Mouse (Mus musculus): ENCODE results near the gene Chchd6.

Chchd6 gene

DNA sequence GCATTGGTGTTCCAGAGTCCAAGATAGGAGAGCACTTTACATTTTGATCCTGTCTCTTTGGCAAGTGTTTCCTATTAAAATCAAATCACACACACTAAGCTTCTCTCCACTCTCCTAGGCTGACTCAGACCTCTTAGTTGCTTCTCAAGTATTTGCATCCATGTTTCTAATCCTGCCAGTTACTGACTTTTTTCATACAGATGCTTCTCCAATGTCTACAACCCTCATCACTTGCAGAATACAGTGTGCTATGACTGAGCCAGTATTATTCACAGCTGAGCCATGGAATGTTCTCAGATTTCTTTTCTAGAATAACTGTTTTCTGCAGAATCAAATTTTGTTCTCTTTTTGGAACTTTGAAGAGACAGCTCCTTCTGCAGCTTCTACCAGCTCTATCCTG lies 85.3 kb downstream of the Chchd6 start:
- DNase-seq (ENCODE audit: low read depth, low spot score) = no peak

DNA sequence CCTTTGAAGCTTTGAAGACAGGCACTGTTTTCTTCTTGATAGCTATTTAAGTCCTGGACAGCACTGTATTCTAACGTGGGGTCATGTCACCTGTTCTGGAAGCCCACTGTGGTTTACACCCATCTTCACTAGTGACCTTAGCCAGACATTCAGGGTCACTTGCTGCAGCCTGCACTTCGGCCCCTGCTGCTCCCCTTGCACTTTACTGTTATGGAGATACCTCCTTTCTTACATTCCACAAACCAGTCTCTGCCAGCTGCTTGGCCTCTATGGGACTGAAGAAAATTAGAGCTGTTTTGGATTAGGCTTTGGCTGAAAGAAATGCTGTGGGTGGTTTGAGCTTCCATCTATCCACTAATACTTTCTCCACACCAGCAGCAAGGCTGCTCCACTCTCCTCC lies 86.7 kb downstream of the Chchd6 start:
- no peak for DNase-seq (ENCODE audit: low read depth, low spot score)

DNA sequence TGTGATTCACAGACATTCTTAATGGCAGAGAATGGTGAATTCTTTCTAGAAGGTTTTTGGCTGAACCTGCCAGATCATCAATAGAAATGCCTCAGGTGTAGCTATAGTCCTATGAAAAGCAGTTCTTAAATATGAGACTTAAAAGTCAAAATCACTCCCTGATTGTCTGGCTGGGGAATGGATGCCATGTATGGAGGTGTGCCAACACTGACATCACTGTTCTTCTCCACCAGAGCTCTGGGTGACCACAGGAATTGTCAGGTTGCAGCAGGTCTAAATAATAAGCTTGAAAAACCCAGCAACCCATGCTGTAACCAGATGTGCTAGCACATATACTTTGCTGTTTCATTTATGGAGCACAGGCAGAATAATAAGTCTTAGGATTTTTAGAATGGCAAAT lies 87.2 kb downstream of the Chchd6 start:
- no peak for DNase-seq (ENCODE audit: low read depth, low spot score)

DNA sequence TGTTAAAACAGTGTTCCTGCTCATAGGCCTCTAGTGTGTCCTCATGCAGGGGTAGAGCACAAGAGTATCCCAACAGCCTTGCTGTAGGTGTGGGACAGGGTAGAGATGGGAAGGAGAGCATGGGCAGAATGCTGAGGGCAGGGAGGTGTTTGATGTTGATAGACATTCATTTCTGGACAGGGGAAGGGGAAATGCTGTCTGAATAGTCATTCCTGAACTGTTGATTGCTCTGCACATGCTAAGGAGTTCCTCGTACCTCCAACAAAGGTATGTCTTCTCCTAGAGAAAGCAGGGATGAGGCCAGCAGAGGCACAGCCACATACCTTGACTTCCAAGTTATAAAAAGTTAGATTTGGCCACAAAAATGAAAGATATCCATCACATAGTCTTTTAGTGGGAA lies 95.5 kb downstream of the Chchd6 start:
- no peak for DNase-seq (ENCODE audit: low read depth, low spot score)

DNA sequence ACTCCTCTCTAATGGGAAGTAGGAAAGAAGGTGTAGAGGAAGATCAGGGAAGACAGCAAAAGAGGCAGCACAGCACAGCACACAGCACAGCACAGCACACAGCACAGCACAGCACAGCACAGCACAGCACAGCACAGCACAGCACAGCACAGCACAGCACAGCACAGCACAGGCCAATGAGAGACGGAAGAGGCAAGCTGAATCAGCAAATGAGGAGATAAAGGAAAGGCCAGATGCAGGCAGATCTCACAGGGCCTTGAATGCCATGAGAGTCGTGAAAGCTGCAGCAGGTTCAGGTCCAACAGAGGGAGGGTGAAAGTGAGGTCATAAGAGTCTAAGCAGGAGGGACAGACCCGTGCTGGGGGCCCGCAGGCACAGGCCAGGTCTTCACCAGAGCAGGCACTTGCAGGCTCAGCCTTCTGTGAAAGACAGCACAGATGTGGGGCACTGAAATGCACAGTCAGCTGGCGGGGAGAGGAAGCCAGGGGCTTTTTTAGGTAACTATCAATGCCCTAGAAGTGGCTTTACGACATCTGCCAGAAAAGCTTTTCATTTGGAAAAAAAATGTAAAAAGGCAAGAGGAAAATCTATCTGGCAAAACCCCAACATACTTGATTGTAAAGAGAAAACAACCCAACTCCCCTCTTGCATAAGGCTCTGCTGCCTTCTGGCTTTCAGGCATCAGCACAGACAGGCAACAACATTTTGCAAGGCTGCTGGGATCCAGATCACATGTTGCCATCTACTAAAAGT lies 96.5 kb downstream of the Chchd6 start:
- DNase-seq (ENCODE audit: low read depth, low spot score) = no peak

DNA sequence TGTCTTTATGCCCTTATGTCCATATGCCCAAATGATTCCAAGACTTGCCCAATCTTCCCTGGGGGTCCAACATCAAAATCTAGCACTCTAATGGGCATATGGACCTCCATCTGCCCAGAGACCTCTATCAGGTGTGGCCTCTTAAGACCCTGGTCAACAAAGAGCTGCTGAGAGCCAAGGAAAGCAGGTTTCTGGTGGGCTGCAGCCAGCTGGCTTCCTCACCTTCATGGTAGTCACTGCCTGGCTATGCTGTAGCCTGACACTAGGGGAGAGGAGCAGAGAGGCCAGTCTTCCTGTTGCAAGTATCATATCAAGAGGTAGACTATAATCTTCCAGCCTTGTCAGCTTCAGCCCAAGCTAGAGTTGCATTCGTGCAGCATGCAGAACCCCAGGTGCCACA lies 98.5 kb downstream of the Chchd6 start:
- DNase-seq (ENCODE audit: low read depth, low spot score) = no peak

DNA sequence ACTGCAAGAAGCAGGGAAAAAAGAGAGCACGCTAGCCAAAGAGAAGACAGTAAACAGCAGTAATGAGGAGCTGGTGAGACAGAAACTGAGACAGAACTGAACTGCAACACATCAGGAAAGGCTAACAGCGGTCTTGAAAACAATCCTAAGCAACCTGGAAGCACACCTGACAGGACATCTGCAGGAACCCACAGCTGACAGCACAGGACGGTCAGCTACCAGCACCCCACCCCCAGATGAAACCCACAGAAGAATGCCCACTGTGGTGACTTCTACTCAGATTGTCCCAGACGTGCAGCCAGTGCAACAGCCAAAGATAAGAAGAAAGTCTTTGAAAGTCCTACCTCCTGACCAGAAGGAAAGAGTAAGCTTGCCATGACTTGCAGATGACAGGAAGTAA lies 103.1 kb downstream of the Chchd6 start:
- no peak for DNase-seq (ENCODE audit: low read depth, low spot score)

DNA sequence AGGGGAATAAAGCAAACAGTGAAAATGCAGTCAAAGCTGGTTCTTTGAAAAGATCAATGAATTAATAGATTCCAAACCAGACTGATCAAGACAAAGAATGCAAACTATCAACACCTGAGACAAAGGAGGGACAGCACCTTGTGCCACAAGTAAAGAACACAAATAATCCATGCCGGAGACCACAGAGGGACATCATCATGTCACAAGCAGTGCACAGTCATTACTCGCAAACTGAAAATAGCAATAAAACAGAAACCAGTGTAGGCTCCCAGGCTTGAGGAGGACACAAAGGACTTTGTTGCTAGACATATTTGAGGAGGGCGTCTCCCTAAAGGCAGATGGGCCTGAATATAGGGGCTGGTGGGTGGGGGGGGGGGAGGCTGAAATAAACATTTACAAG lies 105.1 kb downstream of the Chchd6 start:
- no peak for DNase-seq (ENCODE audit: low read depth, low spot score)

DNA sequence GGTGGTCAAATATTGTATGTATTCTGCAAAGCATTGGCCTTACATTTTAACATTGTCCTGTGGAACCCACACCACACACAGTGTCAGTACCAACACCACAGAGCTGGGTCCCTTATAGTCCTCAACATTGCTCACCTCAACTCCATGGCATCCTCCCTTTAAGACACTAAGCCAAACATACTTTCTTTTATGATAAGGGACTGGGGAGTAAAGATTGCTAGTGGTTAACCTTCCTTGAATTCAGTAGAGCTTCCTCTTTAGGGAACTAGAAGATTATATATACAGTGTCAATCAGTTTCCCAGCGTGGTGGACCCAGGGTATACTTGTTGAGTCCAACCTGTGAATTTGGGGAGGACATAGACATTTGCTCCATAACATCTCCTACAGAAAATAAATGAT lies 105.9 kb downstream of the Chchd6 start:
- no peak for DNase-seq (ENCODE audit: low read depth, low spot score)

DNA sequence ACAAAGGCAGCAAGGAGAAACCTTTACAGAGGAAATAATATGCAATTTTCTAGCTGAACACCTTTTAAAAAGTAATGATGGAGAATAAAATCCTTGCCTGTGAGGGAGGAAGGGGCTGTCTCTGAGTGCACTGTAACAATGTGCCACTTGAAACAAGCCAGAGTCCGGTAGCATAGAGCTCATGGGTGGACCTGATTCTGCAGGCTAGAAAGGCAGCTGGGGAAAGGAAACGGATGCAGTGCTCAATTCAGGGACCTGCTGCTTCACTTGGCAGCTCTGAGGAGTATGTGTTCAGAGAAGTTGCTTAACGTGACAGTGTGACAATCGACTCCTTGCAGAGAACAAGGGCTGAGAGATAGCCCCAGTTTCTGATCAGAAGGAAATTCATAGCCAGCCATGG lies 109.4 kb downstream of the Chchd6 start:
- no peak for DNase-seq (ENCODE audit: low read depth, low spot score)

DNA sequence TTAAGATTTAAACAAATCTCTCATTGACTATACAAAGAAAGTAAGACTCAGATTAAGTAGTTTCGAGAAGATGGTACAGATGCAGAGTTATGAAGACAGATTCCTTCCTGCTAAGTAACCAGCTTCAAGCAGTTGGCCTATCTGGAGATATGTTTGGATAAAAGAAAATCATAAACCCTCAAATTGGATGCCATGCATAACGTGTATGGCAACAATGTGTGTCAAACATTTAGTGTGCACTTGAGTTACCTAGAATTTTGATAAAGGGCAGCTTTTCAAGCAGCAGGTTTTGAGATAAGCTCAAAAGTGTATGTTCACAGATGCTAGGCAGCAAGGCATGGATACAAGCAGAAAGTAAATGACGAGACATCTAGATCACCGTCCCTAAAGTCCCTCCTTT lies 114.3 kb downstream of the Chchd6 start:
- DNase-seq (ENCODE audit: low read depth, low spot score) = no peak

DNA sequence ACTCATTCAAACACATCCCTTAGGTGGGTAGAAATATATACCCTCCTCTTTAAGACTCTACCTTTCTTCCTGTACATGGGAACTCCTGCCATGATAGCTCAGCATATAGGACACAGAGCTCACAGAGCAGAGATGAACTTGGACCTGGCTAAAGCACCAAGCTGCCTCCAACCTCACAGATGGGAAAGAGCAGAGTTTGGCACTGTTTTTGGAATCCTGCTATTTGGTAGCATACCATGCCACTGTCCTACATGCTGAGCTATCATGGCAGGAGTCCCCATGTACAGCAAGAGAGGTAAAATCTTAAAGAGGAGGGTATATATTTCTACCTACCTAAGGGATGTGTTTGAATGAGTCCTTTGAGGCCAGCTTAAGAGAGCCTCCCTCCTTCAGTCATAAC lies 127.5 kb downstream of the Chchd6 start:
- DNase-seq (ENCODE audit: low read depth, low spot score) = no peak

DNA sequence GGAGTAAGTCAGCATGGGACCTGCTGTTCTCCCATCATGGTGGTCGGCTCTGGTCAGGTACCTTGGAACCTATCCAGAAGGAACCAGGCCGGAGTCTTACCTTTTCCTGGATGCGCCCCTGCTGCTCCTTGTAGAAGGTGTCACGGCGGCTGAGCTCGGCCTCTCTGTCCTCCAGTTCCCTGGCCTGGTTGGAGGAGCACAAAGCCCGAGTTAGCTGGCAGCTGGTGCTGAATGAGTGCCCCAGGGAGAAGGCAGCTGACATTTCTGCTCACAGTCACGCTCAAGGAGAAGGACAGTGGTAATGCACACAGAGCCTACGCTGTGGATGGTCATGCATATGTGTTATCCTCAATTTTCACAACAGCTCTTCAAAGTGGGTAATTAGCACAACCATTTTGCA lies 128.2 kb downstream of the Chchd6 start:
- no peak for DNase-seq (ENCODE audit: low read depth, low spot score)

DNA sequence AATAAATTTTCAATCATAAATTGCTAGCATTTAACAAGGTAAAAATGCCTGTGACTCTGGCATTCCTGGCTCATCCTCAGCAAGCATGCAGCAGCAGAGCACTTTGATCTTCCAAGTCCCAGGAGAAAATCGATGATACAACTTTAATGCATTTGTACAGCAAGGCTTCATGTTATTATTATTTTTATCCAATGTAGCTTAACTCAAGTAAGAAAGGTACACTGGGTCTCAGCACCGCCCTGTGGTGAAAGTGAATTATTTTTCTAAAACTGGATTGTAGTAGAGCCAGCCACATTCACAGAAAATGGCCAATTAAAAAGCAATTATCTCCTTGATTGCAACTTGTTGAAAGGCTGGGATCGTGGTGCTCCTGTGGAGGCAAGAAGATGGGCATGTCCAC lies 128.6 kb downstream of the Chchd6 start:
- no peak for DNase-seq (ENCODE audit: low read depth, low spot score)

DNA sequence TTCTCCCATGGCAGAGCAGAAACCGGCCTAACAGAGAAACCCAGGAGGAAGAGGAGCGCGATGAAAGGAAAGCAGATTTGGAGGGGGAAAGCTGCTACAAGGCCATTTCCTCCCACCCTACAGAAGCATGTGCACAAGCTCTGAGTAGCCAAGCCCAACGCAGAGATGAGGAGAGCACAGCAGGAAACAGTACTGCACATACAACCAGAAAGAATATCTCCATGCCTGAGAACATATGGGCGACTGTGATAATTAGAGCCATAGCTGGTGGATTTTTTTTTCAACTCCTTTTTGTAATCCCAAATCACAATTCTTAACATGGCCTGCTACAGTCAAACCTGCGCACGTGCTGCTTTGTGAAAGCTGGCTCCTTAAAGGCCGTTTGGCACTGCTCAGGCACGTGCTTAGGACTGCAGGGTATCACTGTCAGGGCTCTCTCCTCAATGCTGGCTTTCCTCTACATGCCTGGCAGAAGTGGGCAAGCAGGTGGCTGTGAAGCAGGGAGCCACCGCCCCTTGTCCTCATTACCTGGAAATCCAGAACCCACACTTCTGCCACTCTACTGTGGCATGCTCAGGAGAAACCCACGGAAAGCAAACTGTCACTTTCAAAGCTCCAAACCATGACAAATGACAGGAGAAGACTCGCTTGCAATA lies 129.3 kb downstream of the Chchd6 start:
- DNase-seq (ENCODE audit: low read depth, low spot score) = no peak

DNA sequence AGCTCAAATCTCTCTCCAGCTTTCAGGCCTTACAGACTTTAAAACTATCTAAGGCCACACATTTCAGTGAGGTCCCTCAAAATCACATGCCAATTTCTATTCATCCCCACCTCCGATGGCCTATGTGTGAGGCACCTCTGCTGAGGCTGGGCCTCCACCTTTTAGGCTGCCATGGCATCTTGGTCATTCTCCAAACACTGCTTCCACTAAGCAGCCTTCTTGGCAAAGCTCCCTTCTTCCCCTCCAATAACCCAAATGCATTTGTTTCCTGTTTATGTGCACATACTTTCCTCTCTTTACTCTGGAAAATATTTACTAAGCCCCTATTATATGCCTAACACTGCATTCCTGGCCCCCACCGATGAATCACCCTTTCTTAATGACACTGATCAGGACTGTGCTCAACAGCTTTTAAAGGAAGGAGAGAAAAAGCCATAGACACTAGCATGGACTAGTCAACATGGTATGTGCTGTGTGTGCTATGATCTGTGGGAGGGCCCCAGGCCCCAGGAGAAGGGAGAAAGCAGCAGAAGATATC lies 133.2 kb downstream of the Chchd6 start:
- no peak for DNase-seq (ENCODE audit: low read depth, low spot score)

DNA sequence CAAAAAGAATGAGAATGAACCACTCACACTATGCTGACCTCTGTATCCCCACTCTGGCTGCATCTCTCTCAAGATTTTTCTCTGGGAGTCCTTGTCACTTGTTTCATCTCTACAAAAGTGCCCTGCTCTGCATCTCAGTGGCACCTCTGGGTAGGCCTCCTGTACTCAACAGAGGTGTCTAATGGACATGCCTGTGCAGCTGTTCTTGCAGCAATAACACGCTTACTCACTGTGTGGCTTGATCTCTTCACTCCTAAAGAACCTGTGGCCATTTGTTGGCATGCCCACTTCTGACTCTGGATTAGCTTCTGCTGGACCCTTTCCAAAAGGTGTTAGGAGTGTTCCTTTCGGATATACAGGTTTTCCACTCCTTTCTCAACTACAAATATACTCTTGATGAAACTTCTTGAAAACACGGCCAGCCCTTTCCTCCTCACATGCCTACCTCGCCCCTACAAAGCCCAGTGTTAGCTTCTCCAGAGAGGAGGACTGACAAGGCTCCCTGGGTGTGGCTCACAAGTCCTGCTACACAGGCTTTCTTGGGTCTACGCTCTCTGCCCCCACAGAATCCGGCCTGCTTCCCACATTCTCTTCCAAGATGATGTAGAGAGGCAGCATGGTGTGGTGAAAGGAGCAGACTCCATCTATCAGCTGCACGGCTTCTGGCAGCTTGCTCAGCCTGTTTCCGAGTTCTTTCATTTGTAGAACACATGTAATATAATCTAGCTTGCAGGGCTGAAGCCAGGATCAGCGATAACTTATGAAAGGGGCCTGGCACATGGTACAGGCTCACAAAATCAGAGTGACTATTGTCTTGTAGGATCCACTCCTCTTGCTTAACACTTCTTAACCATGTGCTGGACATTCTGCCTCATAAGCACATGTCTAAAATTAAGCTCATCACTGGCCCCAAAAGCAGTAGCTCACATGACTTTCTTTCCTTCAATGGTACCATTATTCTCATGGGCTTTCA lies 133.9 kb downstream of the Chchd6 start:
- no peak for DNase-seq (ENCODE audit: low read depth, low spot score)

DNA sequence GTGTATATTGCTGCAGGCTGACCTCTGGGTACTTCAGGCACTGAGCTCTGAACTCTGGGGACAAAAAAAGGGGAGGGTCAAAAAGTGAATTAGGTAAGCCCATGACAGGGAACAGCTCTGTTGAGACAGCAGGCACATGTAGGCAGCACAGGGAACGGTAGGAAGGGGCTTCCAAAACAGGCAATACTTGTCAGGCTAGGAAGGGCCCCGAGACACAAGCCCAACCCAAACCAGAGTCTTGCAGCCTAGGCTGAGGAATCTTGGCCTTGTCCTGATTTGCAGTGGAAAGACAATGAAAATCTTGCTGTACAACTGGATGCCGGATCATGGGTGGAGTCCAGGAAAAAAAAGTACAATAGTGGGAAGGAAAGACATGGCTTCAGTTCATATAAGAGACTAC lies 135.8 kb downstream of the Chchd6 start:
- no peak for DNase-seq (ENCODE audit: low read depth, low spot score)

DNA sequence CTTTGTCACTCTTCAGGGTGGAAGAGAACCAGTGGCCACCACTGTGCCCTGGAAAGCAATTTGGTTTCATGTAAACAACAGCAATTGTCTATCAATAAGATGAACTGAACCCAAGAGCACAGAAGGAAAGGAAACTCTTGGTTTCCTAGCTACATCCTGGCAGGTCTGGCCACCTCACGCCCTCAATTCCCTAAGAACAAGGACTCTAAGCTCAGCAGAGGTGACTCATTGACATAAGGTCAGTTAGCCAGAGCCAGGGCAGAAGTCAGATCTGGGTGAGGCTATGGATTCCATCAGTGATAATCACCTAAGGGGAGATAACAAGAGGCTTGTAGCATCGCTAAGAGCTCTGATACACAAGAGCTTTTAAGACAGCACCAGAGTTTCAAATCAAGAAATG lies 137.9 kb downstream of the Chchd6 start:
- DNase-seq (ENCODE audit: low read depth, low spot score) = no peak

DNA sequence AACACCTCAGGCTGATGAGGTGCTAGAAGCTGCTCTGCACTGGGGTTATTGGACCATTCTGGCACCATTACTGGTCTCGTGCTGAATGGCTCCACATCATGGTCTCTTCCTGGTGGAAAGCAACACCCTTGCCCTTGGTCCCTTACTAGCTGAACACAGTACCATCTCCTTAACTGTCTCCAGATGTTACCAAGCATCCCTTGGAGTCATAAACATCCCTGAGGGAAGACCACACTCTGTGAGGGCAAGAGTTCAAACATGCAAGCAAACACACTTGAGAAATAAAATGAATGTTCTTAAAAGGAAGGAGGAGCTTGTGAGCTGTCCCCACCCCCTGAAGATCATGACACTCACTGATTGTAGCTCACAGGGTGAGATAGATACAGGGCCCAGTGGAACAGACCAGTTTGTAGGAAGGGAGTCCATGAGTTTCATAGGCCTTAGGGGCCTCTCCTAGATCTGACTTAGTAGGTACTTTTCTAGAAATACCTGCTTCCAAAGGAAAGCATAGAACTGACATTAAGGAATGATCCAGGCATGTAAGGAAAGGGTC lies 139.0 kb downstream of the Chchd6 start:
- no peak for DNase-seq (ENCODE audit: low read depth, low spot score)

DNA sequence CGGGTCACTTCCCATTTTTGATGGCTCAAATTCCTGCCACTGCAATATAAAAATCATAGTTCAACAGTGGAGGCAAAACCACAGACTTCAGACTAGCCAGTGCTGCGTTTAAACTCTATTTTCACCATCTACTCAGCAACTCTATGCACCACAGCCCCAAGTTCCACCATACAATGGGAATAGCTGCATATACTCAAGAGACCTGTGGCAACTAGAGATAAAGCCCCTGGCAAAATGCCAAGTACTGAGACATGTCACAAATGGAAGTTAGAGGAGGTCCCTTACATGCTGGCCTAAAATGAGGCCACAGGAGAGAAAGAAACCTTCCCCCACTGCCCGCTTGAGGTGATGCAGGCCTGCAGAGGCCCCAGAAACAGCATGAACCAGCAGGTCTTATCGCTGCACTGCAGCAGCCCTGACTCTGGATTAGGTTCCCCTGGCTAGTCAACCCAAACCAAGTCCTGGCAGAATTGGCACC lies 139.9 kb downstream of the Chchd6 start:
- no peak for DNase-seq (ENCODE audit: low read depth, low spot score)

DNA sequence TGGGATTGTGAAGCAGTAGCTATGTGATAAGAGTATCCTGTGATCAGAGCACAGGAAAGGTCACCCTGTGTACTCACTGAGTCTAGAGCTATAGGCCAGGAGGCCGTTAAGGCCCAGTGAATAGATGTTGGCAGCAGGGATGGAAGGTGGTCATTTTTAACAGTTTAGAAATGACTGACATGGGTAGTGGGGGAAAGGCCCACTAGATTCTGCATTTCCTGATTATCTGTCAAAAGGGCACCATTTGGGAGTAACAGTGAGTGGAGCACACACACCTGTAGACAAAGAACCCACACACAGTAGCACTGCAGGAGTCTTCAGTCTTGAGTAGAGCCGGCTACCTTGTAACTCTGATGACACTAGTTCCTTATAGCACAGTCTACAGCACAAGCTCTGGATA lies 141.0 kb downstream of the Chchd6 start:
- DNase-seq (ENCODE audit: low read depth, low spot score) = no peak
